Mouse (Mus musculus) erythroid progenitor cell, adult 5-6 weeks (primary cell): ENCODE results near the gene Aaed1. TPM values are rescaled to one million over a fixed set of nuclear protein-coding genes. Genes with fewer than 3 reads are reported as not detected.
"Not testable (repeated sequence)": the region's sequence is repeated elsewhere in the genome, so short reads cannot be mapped to it uniquely, and the experiment has no call there.

Experiments
- ATAC-seq: replicated peaks from 2 replicates; pipeline ENCODE4 v1.8.0; 2016; ENCODE audit warnings: moderate number of reproducible peaks, mild to moderate bottlenecking, moderate TSS enrichment, inconsistent platforms; ENCODE audit not compliant: poor library complexity, low FRiP score, severe bottlenecking
- total RNA-seq, 2 experiments: library from RNA; stranded (forward) in 1 of 2; stranded (reverse) in 1 of 2; fragments of 150-400 nt in 1 of 2; fragments of 186-747, 209-891 nt in 1 of 2; gene quantifications; 2 replicates each; pipeline versions ENCODE4 v1.2.3 to v1.2.4; 2015 to 2017; ENCODE audit warnings: low replicate concordance in 2 of 2

Aaed1 gene
- total RNA-seq, 2 experiments from 2014 or later: 4.2 to 10.5 TPM

GRCm38 (mm10) chr13:64257010-64257813 is 55.3 kb downstream of the Aaed1 start:
- no peak for ATAC-seq

- ATAC-seq: not testable (repeated sequence)
Measured at GRCm38 (mm10) chr13:64254185-64254584, 58.3 kb downstream of the Aaed1 start.

- ATAC-seq: no peak
Measured at GRCm38 (mm10) chr13:64253697-64254096, 58.8 kb downstream of the Aaed1 start.

- no peak for ATAC-seq
Measured at GRCm38 (mm10) chr13:64252147-64252546, 60.4 kb downstream of the Aaed1 start.

GRCm38 (mm10) chr13:64250363-64250762 is 62.1 kb downstream of the Aaed1 start:
- no peak for ATAC-seq

GRCm38 (mm10) chr13:64248775-64249524 is 63.6 kb downstream of the Aaed1 start:
- peak; percentile 96 for ATAC-seq

GRCm38 (mm10) chr13:64248161-64248774 is 64.2 kb downstream of the Aaed1 start:
- peak; percentile 94 for ATAC-seq

GRCm38 (mm10) chr13:64246106-64246505 is 66.4 kb downstream of the Aaed1 start:
- no peak for ATAC-seq

- ATAC-seq: no peak
Measured at GRCm38 (mm10) chr13:64244685-64245261, 67.7 kb downstream of the Aaed1 start.

GRCm38 (mm10) chr13:64242721-64243120 is 69.8 kb downstream of the Aaed1 start:
- no peak for ATAC-seq

GRCm38 (mm10) chr13:64240626-64241025 is 71.9 kb downstream of the Aaed1 start:
- ATAC-seq: no peak

GRCm38 (mm10) chr13:64237681-64238157 is 74.8 kb downstream of the Aaed1 start:
- no peak for ATAC-seq

GRCm38 (mm10) chr13:64237000-64237680 is 75.4 kb downstream of the Aaed1 start:
- ATAC-seq: no peak

- no peak for ATAC-seq
Measured at GRCm38 (mm10) chr13:64235777-64236176, 76.7 kb downstream of the Aaed1 start.

- no peak for ATAC-seq
Measured at GRCm38 (mm10) chr13:64235062-64235715, 77.3 kb downstream of the Aaed1 start.

GRCm38 (mm10) chr13:64233139-64233538 is 79.4 kb downstream of the Aaed1 start:
- no peak for ATAC-seq

GRCm38 (mm10) chr13:64226725-64227124 is 85.8 kb downstream of the Aaed1 start:
- ATAC-seq: no peak

- ATAC-seq: no peak
Measured at GRCm38 (mm10) chr13:64225738-64226137, 86.8 kb downstream of the Aaed1 start.
